Mouse (Mus musculus): ENCODE data around the gene Smarcd3. TPM values are rescaled to one million over a fixed set of nuclear protein-coding genes. Genes with fewer than 3 reads are reported as not detected.

The Smarcd3 gene
- 182 and 186 TPM in 2 replicates for polyA plus RNA-seq (2015; fragmentation: Nextera tagmentation; extraction: Ambion mirVana)

DNA sequence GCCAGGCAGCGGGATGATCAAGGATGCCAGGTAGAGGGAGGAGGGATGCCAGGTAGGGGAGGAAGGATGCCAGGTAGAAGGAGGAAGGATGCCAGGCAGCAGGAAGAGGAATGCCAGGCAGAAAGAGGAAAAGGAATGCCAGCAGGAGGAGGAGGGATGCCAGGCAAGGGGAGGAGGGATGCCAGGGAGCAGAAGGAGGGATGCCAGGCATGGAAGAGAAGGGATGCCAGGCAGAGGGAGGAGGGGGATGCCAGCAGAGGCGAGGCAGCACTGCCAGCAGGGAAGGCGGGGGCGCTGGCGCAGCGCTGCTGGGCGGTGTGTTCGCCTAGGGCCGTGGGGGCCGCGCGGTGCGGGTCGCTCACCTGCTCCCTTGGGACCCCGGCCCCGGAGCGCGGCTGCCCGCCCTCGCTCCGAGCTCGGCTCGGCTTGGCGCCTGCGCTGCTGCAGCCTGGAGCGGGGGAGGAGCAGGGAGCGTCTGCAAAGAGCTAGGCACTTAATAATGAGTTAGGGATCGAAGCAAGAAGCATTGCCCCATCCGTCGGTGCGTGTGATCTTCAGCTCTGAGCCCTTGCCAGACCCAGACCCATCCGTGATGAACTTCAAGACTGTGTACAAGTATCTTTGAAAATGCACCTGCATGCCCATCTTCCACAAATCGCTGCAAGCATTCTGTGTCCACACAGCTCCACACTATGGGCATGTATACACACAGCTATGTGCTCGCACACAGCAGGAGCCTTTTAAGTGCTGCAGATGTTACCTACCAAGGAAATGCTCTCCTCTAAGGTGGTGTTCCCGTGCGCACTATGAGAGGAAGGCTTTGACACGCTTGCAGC, at the start of gene Smarcd3:
TSS of gene Smarcd3 (minus strand) at position 426 of the 836 bp plus-strand sequence.
- peak; percentile 91 for ATAC-seq (replicated peaks)
- Histone ChIP-seq H3K36me3 (replicated peaks) (no peaks in the 10 kb centered on the region), H3K27ac (peak within 1 kb of the TSS; percentile 60; the same call in 1 of the 2 replicates), H3K4me2 (peak within 1 kb of the TSS; percentile 60), H3K9ac (peak within 1 kb of the TSS; percentile 78), H3K4me3 (peak within 1 kb of the TSS; percentile 77), H3K9me3 (no peaks in the 10 kb centered on the region), H3K27me3 (replicated peaks) (no peaks in the 10 kb centered on the region), H3K4me1 (peaks cover 36% of the 10 kb centered on the region)
- 1% methylated on average over 37 of the region's 37 CpGs for WGBS

DNA sequence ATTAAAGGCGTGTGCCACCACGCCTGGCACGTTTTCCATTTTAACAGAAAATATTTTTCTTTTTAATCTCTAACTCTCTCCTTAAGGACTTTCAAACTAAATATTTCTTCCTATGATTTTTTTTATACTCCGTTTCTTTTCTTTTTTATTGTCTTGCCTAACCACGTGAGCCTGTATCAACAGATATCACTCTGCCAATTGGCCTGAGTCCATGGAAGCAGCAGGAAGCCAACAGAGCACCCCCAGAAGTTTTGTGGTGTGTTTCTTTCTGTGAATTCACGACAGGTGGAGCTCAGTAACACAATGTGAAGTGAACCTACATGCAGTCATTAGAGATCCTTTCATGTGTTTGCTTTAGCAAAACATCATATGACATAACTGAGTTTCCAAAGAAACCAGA, 37.2 kb upstream of the Smarcd3 start:
- Histone ChIP-seq H3K4me3 (no peak overlapping the region), H3K4me2 (no peak overlapping the region), H3K27ac (no peak overlapping the region), H3K9ac (no peak overlapping the region), H3K36me3 (replicated peaks) (no peaks in the 10 kb centered on the region), H3K9me3 (no peaks in the 10 kb centered on the region), H3K27me3 (replicated peaks) (no peaks in the 10 kb centered on the region), H3K4me1 (no peaks in the 10 kb centered on the region)
- WGBS, result 81% methylated on average over 6 of the region's 6 CpGs
- no peak for ATAC-seq (replicated peaks)

DNA sequence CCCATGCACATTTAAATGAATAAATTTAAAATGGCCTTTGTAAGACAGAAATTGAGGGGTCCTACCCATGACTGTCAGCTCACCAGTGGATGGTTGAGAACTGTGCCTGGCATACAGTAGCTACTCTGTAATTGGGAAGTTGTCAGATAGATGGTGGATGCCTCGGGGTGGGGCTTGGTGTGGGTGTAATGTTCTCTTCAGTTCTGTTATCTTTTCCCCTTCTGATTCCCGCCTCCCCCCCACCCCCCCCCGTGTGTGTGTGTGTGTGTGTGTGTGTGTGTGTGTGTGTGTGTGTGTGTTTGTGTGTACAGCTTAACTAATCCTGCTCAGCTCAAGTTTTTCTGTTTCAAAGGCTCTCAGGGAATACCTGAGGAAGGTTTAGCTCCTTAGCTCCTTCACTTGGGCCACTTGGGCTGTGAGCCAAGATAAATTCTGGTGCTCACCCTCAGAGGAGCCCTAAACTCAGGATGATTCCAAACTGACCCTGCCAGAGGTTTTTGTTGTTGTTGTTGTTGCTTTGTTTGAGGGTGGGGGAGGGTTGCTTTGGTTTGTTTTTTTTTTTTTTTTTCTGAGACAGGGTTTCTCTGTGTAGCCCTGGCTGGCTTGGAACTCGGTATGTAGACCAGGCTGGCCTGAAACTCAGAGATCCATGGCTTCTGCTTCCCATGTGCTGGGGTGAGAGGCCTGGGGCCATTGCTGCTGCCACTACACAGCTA, 35.7 kb upstream of the Smarcd3 start:
- ATAC-seq (replicated peaks), result no peak
- no peaks in the 10 kb centered on the region for H3K9me3 ChIP-seq
- H3K4me3 ChIP-seq, result no peak overlapping the region
- H3K36me3 ChIP-seq (replicated peaks), result no peaks in the 10 kb centered on the region
- no peak overlapping the region for H3K27ac ChIP-seq
- H3K4me1 ChIP-seq, result no peaks in the 10 kb centered on the region
- no peak overlapping the region for H3K9ac ChIP-seq
- 61% methylated on average over 3 of the region's 4 CpGs for WGBS
- no peak overlapping the region for H3K4me2 ChIP-seq
- no peaks in the 10 kb centered on the region for H3K27me3 ChIP-seq (replicated peaks)

DNA sequence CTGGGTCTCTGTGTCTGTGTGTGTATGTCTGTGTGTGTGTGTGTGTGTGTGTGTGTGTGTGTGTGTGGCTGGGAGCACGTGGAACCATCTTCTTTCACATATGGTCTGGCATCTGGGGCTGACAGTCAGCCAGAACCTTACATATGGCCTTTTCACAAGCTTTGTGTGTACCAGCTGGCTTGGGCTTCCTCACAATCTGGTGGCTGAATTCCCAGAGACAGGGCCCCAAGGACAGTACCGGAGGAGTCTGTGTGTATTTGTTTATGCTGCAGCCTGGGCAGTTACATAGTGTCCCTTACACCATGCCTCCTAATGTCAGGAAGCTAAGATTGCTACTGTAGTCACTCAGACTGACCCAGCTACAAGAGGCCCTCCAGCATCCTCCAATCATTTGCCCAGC, 32.9 kb upstream of the Smarcd3 start:
- Histone ChIP-seq H3K27ac (no peak overlapping the region), H3K36me3 (replicated peaks) (no peaks in the 10 kb centered on the region), H3K4me1 (peaks cover 2% of the 10 kb centered on the region; the same call in 1 of the 2 replicates), H3K9ac (no peak overlapping the region), H3K9me3 (no peaks in the 10 kb centered on the region), H3K4me2 (no peak overlapping the region), H3K4me3 (no peak overlapping the region), H3K27me3 (replicated peaks) (no peaks in the 10 kb centered on the region)
- ATAC-seq (replicated peaks), result no peak
- 37% methylated on average over 2 of the region's 2 CpGs for WGBS

DNA sequence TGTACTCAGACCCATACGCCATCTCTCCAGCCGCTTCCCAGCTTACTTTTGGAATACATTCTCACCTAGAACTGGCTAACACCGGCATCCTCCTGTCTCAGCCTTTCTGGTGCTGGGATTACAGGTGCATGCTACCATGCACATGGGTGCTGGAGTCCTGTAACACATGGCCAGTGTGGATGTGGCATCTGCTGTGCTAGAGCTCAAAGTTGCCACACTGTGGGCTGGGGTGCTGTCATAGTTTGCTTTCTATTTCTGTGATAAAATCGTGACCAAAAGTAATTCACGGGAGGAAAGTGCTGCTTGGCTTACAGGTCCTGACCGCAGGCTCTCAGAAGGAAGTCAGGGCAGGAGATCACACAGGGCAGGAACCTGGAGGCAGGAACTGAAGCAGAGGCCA, 30.3 kb upstream of the Smarcd3 start:
- no peak for ATAC-seq (replicated peaks)
- Histone ChIP-seq H3K4me3 (no peak overlapping the region), H3K4me2 (no peak overlapping the region), H3K4me1 (peaks cover 9% of the 10 kb centered on the region), H3K9ac (no peak overlapping the region), H3K27ac (no peak overlapping the region), H3K9me3 (no peaks in the 10 kb centered on the region), H3K36me3 (replicated peaks) (no peaks in the 10 kb centered on the region), H3K27me3 (replicated peaks) (no peaks in the 10 kb centered on the region)
- whole genome bisulfite sequencing, result 86% methylated on average over 6 of the region's 6 CpGs

DNA sequence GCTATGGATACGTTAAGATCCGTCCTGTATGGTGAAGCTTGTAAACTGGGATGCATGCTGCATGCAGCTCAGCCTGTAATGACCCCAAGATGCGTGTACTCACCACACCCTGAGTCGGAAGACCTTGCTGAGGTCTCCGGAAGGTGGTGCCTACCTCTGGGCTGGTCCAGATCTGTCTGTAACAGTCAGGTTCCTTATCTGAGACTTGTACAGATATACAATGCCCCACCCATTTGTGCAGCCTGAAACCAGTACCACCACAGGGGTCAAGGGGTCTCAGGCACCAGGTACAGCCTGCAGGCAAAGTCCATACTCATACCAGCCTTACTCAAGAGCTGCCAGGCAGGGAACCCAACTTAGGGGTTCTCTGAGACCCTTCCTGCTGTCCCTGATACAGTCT, 28.6 kb upstream of the Smarcd3 start:
- Histone ChIP-seq H3K4me2 (no peak overlapping the region), H3K9ac (no peak overlapping the region), H3K4me1 (peaks cover 9% of the 10 kb centered on the region), H3K4me3 (no peak overlapping the region), H3K9me3 (no peaks in the 10 kb centered on the region), H3K36me3 (replicated peaks) (no peaks in the 10 kb centered on the region), H3K27ac (no peak overlapping the region), H3K27me3 (replicated peaks) (no peaks in the 10 kb centered on the region)
- peak; percentile 55 for ATAC-seq (replicated peaks)
- WGBS, result 91% methylated on average over 5 of the region's 5 CpGs

DNA sequence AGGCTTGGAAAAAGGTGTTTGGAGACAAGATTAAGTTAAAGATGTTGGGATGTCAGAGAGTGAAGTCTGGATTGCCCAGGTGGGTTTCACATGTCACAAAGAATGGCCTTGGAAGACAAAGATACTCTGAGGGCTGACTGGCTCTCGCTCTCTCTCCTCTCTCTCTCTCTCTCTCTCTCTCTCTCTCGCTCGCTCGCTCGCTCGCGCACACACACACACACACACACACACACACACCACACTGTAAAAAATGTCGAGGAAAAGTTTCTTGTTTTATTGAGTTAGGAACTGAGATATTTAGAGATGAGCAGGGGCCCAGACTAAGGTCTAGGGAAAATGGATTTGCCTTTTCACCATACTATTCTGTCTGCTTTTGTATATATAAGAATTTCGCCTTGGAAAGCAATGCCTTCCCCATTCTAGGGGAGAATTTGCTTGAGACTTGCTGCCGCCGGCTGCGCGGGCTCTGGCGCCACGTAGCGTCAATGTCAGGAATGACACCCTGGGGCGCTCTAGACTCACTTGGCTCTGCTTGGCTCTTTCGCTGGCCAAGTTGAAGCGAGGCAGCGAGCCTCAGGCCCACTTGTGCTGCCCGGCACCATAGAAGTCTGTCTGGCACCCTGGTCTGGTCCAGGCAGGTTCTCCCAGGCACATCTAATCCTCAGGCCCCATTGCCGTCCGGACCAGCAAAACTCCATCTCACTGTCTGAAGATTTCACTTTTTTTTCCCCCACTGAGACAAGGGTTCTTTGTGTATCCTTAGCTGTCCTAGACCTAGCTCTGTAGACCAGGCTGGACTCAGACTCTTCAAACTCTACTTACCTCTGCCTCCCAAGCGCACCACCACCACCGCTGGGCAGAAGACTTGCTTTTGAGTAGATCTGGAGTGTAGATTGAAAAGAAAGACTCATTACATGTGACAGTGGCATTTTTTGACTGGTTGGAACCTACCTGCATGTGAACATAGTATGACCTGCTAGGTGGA, 27.8 kb upstream of the Smarcd3 start:
- no peak overlapping the region for H3K9ac ChIP-seq
- H3K4me2 ChIP-seq, result no peak overlapping the region

DNA sequence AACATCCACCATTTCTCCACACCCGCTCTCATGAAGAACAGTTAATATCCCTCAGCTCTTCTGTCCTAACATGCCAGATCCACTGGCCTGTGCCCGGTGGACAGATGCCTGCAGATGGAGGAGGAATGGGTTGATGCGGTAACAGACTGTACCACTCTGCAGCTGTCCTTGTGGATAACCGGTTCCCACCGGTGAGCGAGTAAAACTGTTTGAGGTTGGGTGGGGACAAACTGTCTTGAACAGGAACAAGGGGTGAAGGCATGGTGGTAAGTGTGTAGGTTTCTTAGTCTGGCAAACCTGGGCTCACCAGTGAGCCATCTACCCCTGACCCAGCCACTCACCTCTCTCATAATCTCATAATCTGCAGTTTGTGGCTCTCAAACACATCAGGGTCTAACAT, 27.1 kb upstream of the Smarcd3 start:
- ATAC-seq (replicated peaks), result 0 out of 2 replicates have a peak, but pooled peaks have one; percentile 2
- H3K4me1 ChIP-seq, result peaks cover 9% of the 10 kb centered on the region
- H3K4me2 ChIP-seq, result no peak overlapping the region
- H3K36me3 ChIP-seq (replicated peaks), result no peaks in the 10 kb centered on the region
- WGBS, result 80% methylated on average over 6 of the region's 6 CpGs
- H3K9ac ChIP-seq, result no peak overlapping the region
- no peaks in the 10 kb centered on the region for H3K9me3 ChIP-seq
- no peak overlapping the region for H3K27ac ChIP-seq
- no peak overlapping the region for H3K4me3 ChIP-seq
- H3K27me3 ChIP-seq (replicated peaks), result no peaks in the 10 kb centered on the region

More for the DNA sequence above, 27.8 kb upstream of the Smarcd3 start:
- Histone ChIP-seq H3K9me3 (no peaks in the 10 kb centered on the region), H3K27ac (peak overlapping the region; percentile 42; the same call in 1 of the 2 replicates), H3K27me3 (replicated peaks) (no peaks in the 10 kb centered on the region), H3K4me1 (peaks cover 9% of the 10 kb centered on the region), H3K36me3 (replicated peaks) (no peaks in the 10 kb centered on the region), H3K4me3 (no peak overlapping the region)
- 32% methylated on average over 25 of the region's 25 CpGs for WGBS
- peak; percentile 78 for ATAC-seq (replicated peaks)

DNA sequence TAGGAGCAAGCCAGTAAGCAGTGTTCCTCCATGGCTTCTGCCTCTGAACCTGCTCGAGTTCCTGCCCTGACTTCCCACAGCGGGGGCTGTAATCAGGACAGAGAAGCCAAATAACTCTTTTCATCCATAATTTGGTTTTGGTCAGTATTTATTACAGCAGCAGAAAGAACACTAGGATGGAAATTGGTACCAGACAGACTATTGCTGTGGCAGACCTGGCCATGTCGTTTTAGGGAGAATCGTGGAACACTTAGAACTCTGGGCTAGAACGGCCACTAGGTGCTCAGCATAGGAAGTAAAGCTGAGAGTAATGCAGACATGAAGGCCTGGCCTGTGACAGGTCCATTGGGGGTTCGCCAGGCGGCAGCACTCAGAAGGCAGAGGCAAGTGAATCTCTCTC, 25.5 kb upstream of the Smarcd3 start:
- no peak for ATAC-seq (replicated peaks)
- Histone ChIP-seq H3K27me3 (replicated peaks) (no peaks in the 10 kb centered on the region), H3K36me3 (replicated peaks) (no peaks in the 10 kb centered on the region), H3K9me3 (no peaks in the 10 kb centered on the region), H3K4me3 (no peak overlapping the region), H3K9ac (no peak overlapping the region), H3K4me2 (no peak overlapping the region), H3K4me1 (peaks cover 9% of the 10 kb centered on the region), H3K27ac (no peak overlapping the region)
- WGBS, result 81% methylated on average over 7 of the region's 7 CpGs

DNA sequence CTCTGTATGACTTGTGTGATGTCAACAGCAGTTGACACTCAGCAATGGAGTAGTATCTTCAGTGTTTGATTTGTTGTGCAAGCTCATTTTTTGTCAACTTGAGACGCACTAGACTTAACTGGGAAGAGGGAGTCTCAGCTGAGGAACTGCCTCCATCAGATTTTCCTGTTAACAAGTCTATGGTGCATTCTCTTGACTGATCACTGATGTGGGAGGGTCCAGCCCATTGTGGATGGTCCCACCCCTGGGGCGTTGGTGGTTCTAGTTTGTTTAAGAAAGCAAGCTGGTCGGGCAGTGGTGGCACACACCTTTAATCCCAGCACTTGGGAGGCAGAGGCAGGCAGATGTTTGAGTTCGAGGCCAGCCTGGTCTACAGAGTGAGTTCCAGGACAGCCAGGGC, 25.0 kb upstream of the Smarcd3 start:
- no peak overlapping the region for H3K9ac ChIP-seq
- H3K4me2 ChIP-seq, result no peak overlapping the region
- 68% methylated on average over 4 of the region's 4 CpGs for WGBS
- no peaks in the 10 kb centered on the region for H3K9me3 ChIP-seq
- no peaks in the 10 kb centered on the region for H3K27me3 ChIP-seq (replicated peaks)
- no peak for ATAC-seq (replicated peaks)
- H3K4me1 ChIP-seq, result peaks cover 9% of the 10 kb centered on the region
- no peak overlapping the region for H3K4me3 ChIP-seq
- no peak overlapping the region for H3K27ac ChIP-seq
- H3K36me3 ChIP-seq (replicated peaks), result no peaks in the 10 kb centered on the region

DNA sequence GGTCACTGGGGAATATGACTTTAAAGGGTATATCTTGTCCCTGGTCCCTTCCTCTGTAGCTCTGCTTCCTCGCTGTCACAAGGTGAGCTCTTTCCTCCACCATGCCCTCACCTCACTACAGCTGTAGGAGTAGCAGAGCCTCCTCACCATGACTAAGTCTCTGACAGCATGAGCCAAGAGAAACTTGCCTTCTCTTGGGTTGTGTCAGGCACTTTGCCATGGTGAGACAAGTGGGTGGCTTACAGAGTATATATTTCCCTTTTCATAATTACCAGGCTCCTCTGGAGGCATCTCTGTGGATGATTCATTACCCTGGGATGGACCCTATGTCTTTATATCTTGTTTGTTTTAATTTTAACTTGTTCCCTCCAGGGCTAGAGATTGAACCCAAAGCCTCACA, 21.2 kb upstream of the Smarcd3 start:
- Histone ChIP-seq H3K27ac (no peak overlapping the region), H3K9me3 (no peaks in the 10 kb centered on the region), H3K9ac (no peak overlapping the region), H3K36me3 (replicated peaks) (no peaks in the 10 kb centered on the region), H3K4me3 (no peak overlapping the region), H3K4me1 (no peaks in the 10 kb centered on the region), H3K27me3 (replicated peaks) (no peaks in the 10 kb centered on the region), H3K4me2 (no peak overlapping the region)
- 85% methylated on average over 1 of the region's 1 CpGs for WGBS
- ATAC-seq (replicated peaks), result no peak

DNA sequence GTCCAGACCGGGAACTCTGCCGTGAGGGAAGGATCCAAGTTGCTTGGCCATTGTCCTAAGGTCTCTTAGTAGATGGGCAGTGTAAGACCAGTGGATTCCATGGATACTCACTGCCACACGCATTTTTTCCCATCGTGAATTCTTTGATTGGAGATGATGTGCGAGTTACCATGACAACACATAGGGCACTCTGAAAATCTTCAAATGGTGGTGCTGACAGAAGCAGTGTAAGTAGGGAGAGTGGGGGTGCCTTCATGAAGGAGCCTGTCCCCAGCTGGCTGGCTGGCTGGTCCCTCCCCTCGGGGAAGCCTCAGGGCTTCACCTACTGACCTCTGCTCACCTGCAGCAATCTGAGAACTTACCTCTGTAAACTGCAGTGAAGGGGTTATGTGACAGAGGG, 14.9 kb upstream of the Smarcd3 start:
- Histone ChIP-seq H3K4me3 (no peak overlapping the region), H3K36me3 (replicated peaks) (no peaks in the 10 kb centered on the region), H3K27ac (peak overlapping the region; percentile 55; the same call in 1 of the 2 replicates), H3K9ac (no peak overlapping the region), H3K4me1 (peaks cover 14% of the 10 kb centered on the region), H3K27me3 (replicated peaks) (no peaks in the 10 kb centered on the region), H3K4me2 (no peak overlapping the region), H3K9me3 (no peaks in the 10 kb centered on the region)
- 51% methylated on average over 6 of the region's 6 CpGs for WGBS
- peak; percentile 80 for ATAC-seq (replicated peaks)

Measured in midbrain, embryonic 15.5 days (tissue).